Mouse (Mus musculus) E14TG2a.4 (cell line): ENCODE results near the gene Tex21.

Experiments
- H3K27me3 ChIP-seq: 2 replicates; pipeline ENCODE4 v1.6.1; 2014; ENCODE audit warnings: low read length, control low read depth; ENCODE audit not compliant: insufficient read depth
- H3K36me3 ChIP-seq: 2 replicates; pipeline ENCODE4 v1.6.1; 2014; ENCODE audit warnings: low read length, control low read depth; ENCODE audit not compliant: insufficient read depth
- H3K4me1 ChIP-seq: replicated peaks from 2 replicates; pipeline ENCODE4 v1.6.1; 2014; ENCODE audit warnings: low read depth, low read length, control low read depth
- H3K4me3 ChIP-seq: replicated peaks from 2 replicates; pipeline ENCODE4 v1.5.1; 2014; ENCODE audit warnings: mild to moderate bottlenecking, low read length
- H3K9me3 ChIP-seq: 2 replicates; pipeline ENCODE4 v1.6.1; 2014; ENCODE audit warnings: low read length, control low read depth
- CTCF ChIP-seq: conservative IDR thresholded peaks from 2 replicates; pipeline ENCODE4 v1.5.1; 2014; ENCODE audit warnings: low read length
- NANOG ChIP-seq: IDR thresholded peaks from 2 replicates; pipeline ENCODE4 v1.6.1; 2014; ENCODE audit warnings: borderline replicate concordance, low read length, mixed read lengths
- POU5F1 ChIP-seq: IDR thresholded peaks from 2 replicates; pipeline ENCODE4 v1.6.1; 2014; ENCODE audit warnings: low read length, borderline replicate concordance

Tex21 gene

GRCm38 (mm10) chr12:76264325-76264965, 17.9 kb upstream of the Tex21 start:
- H3K36me3 ChIP-seq: peaks cover 79% of the 10 kb centered on the region
- TF ChIP-seq CTCF (no peak), POU5F1 (no peak), NANOG (no peak)
- H3K4me1 ChIP-seq: peaks cover 87% of the 10 kb centered on the region
- H3K9me3 ChIP-seq: no peaks in the 10 kb centered on the region
- no peaks in the 10 kb centered on the region for H3K27me3 ChIP-seq
- H3K4me3 ChIP-seq: no peak overlapping the region

- Histone ChIP-seq H3K9me3 (no peaks in the 10 kb centered on the region), H3K36me3 (peaks cover 79% of the 10 kb centered on the region), H3K27me3 (no peaks in the 10 kb centered on the region), H3K4me3 (no peak overlapping the region), H3K4me1 (peaks cover 87% of the 10 kb centered on the region)
- no peak for TF ChIP-seq NANOG
- TF ChIP-seq CTCF: no peak
- no peak for TF ChIP-seq POU5F1
These were observed 17.3 kb upstream of the Tex21 start for GRCm38 (mm10) chr12:76263876-76264275.

- H3K4me1 ChIP-seq: peaks cover 86% of the 10 kb centered on the region
- TF ChIP-seq NANOG: no peak
- no peak for TF ChIP-seq POU5F1
- TF ChIP-seq CTCF: no peak
- peaks cover 77% of the 10 kb centered on the region for H3K36me3 ChIP-seq
- H3K27me3 ChIP-seq: no peaks in the 10 kb centered on the region
- H3K4me3 ChIP-seq: no peak overlapping the region
- no peaks in the 10 kb centered on the region for H3K9me3 ChIP-seq
These were observed 16.4 kb upstream of the Tex21 start for GRCm38 (mm10) chr12:76262918-76263317.

- H3K4me1 ChIP-seq: peaks cover 85% of the 10 kb centered on the region
- TF ChIP-seq POU5F1 (no peak), NANOG (no peak), CTCF (no peak)
- H3K4me3 ChIP-seq: peak overlapping the region; percentile 35
- H3K27me3 ChIP-seq: no peaks in the 10 kb centered on the region
- H3K36me3 ChIP-seq: peaks cover 79% of the 10 kb centered on the region
- no peaks in the 10 kb centered on the region for H3K9me3 ChIP-seq
These were observed 15.0 kb upstream of the Tex21 start for GRCm38 (mm10) chr12:76261556-76261955.

- H3K4me1 ChIP-seq: peaks cover 85% of the 10 kb centered on the region
- no peak for TF ChIP-seq CTCF
- TF ChIP-seq NANOG: no peak
- TF ChIP-seq POU5F1: no peak
- peak overlapping the region; percentile 8; the same call in 1 of the 2 replicates for H3K4me3 ChIP-seq
- H3K36me3 ChIP-seq: peaks cover 71% of the 10 kb centered on the region
- no peaks in the 10 kb centered on the region for H3K9me3 ChIP-seq
- H3K27me3 ChIP-seq: no peaks in the 10 kb centered on the region
These were observed 14.1 kb upstream of the Tex21 start for GRCm38 (mm10) chr12:76260673-76261072.

GRCm38 (mm10) chr12:76256114-76256843, 9.7 kb upstream of the Tex21 start:
- Histone ChIP-seq H3K4me1 (peaks cover 73% of the 10 kb centered on the region), H3K4me3 (peak overlapping the region; percentile 97), H3K27me3 (no peaks in the 10 kb centered on the region), H3K9me3 (no peaks in the 10 kb centered on the region), H3K36me3 (peaks cover 29% of the 10 kb centered on the region)
- no peak for TF ChIP-seq NANOG
- TF ChIP-seq POU5F1: no peak
- no peak for TF ChIP-seq CTCF

GRCm38 (mm10) chr12:76255499-76255875, 8.9 kb upstream of the Tex21 start:
- peak overlapping the region; percentile 97 for H3K4me3 ChIP-seq
- H3K9me3 ChIP-seq: no peaks in the 10 kb centered on the region

GRCm38 (mm10) chr12:76254725-76255498, 8.4 kb upstream of the Tex21 start, which contains the start of gene Mthfd1:
TSS of gene Mthfd1 (plus strand) at chr12:76255298.
- Histone ChIP-seq H3K36me3 (peaks cover 24% of the 10 kb centered on the region), H3K9me3 (no peaks in the 10 kb centered on the region), H3K4me1 (peaks cover 71% of the 10 kb centered on the region), H3K27me3 (no peaks in the 10 kb centered on the region), H3K4me3 (peak within 1 kb of the TSS; percentile 97)
- TF ChIP-seq CTCF (no peak), NANOG (peak; percentile 86)

More at GRCm38 (mm10) chr12:76255499-76255875, 8.9 kb upstream of the Tex21 start:
- Histone ChIP-seq H3K4me1 (peaks cover 71% of the 10 kb centered on the region), H3K27me3 (no peaks in the 10 kb centered on the region), H3K36me3 (peaks cover 26% of the 10 kb centered on the region)
- TF ChIP-seq POU5F1 (no peak), CTCF (no peak), NANOG (no peak)
